Mouse (Mus musculus) CD4-positive, CD25-positive, alpha-beta regulatory T cell, adult 4 months (primary cell): ENCODE measurements around the gene Apbb2. TPM values are rescaled to one million over a fixed set of nuclear protein-coding genes. Genes with fewer than 3 reads are reported as not detected.

Experiments used
- ATAC-seq: one replicate; pipeline ENCODE4 v1.8.0; 2017
- polyA plus RNA-seq, 2 experiments: library from polyadenylated mRNA; unstranded; fragments of 100-300 nt; shearing (Covaris generic); gene quantifications; one replicate each; pipeline ENCODE4 v1.2.1; 2017

Gene Apbb2
- polyA plus RNA-seq, 2 experiments from 2014 or later = 0.93 to 6.7 TPM

GRCm38 (mm10) chr5:66546969-66547511 lies 71.5 kb downstream of the Apbb2 start:
- ATAC-seq = no peak

GRCm38 (mm10) chr5:66545573-66546141 lies 72.9 kb downstream of the Apbb2 start:
- no peak for ATAC-seq

- no peak for ATAC-seq
These were observed 74.8 kb downstream of the Apbb2 start for GRCm38 (mm10) chr5:66543761-66544160.

GRCm38 (mm10) chr5:66543344-66543743 lies 75.2 kb downstream of the Apbb2 start:
- ATAC-seq = no peak

- ATAC-seq = no peak
These were observed 76.1 kb downstream of the Apbb2 start for GRCm38 (mm10) chr5:66542521-66542920.

- no peak for ATAC-seq
These were observed 77.2 kb downstream of the Apbb2 start for GRCm38 (mm10) chr5:66541385-66541784.

- ATAC-seq = no peak
These were observed 78.3 kb downstream of the Apbb2 start for GRCm38 (mm10) chr5:66540246-66540645.

GRCm38 (mm10) chr5:66537811-66538210 lies 80.8 kb downstream of the Apbb2 start:
- no peak for ATAC-seq

- ATAC-seq = no peak
These were observed 81.8 kb downstream of the Apbb2 start for GRCm38 (mm10) chr5:66536696-66537358.

GRCm38 (mm10) chr5:66535566-66536236 lies 82.9 kb downstream of the Apbb2 start:
- no peak for ATAC-seq

- ATAC-seq = no peak
These were observed 84.7 kb downstream of the Apbb2 start for GRCm38 (mm10) chr5:66533711-66534425.

- no peak for ATAC-seq
These were observed 85.8 kb downstream of the Apbb2 start for GRCm38 (mm10) chr5:66532827-66533226.

GRCm38 (mm10) chr5:66530361-66530760 lies 88.2 kb downstream of the Apbb2 start:
- no peak for ATAC-seq

GRCm38 (mm10) chr5:66529631-66530030 lies 89.0 kb downstream of the Apbb2 start:
- ATAC-seq = no peak

- no peak for ATAC-seq
These were observed 90.0 kb downstream of the Apbb2 start for GRCm38 (mm10) chr5:66528567-66528966.

GRCm38 (mm10) chr5:66527090-66527489 lies 91.5 kb downstream of the Apbb2 start:
- no peak for ATAC-seq

- ATAC-seq = no peak
These were observed 93.6 kb downstream of the Apbb2 start for GRCm38 (mm10) chr5:66525002-66525401.

GRCm38 (mm10) chr5:66523681-66524503 lies 94.7 kb downstream of the Apbb2 start:
- ATAC-seq = no peak

GRCm38 (mm10) chr5:66521250-66521649 lies 97.3 kb downstream of the Apbb2 start:
- no peak for ATAC-seq

- ATAC-seq = no peak
These were observed 99.1 kb downstream of the Apbb2 start for GRCm38 (mm10) chr5:66519511-66519910.

- no peak for ATAC-seq
These were observed 100.1 kb downstream of the Apbb2 start for GRCm38 (mm10) chr5:66518411-66519006.

- ATAC-seq = no peak
These were observed 101.1 kb downstream of the Apbb2 start for GRCm38 (mm10) chr5:66517503-66517902.
